Mouse (Mus musculus) CD4-positive, CD25-positive, alpha-beta regulatory T cell, adult 4 months (primary cell): ENCODE data around the gene Elfn2. TPM values are rescaled to one million over a fixed set of nuclear protein-coding genes. Genes with fewer than 3 reads are reported as not detected.
A peak's percentile ranks its signal among the peaks of the same experiment; 100 is the strongest.

Source experiments
- ATAC-seq: one replicate; pipeline ENCODE4 v1.8.0; 2017
- polyA plus RNA-seq, 2 experiments: library from polyadenylated mRNA; unstranded; fragments of 100-300 nt; shearing (Covaris generic); gene quantifications; one replicate each; pipeline ENCODE4 v1.2.1; 2017

The Elfn2 gene
- polyA plus RNA-seq, 2 experiments from 2014 or later, result 0.10 TPM; not detected in 1

GRCm38 (mm10) chr15:78677708-78678107, 40.9 kb downstream of the Elfn2 start:
- no peak for ATAC-seq

- ATAC-seq, result no peak
These were observed 41.6 kb downstream of the Elfn2 start for GRCm38 (mm10) chr15:78677015-78677414.

GRCm38 (mm10) chr15:78674912-78675412, 43.6 kb downstream of the Elfn2 start:
- ATAC-seq, result no peak

- ATAC-seq, result no peak
These were observed 45.1 kb downstream of the Elfn2 start for GRCm38 (mm10) chr15:78673436-78673835.

GRCm38 (mm10) chr15:78670341-78670740, 48.2 kb downstream of the Elfn2 start:
- no peak for ATAC-seq

- no peak for ATAC-seq
These were observed 49.2 kb downstream of the Elfn2 start for GRCm38 (mm10) chr15:78669221-78669871.

- ATAC-seq, result no peak
These were observed 54.3 kb downstream of the Elfn2 start for GRCm38 (mm10) chr15:78664268-78664667.

GRCm38 (mm10) chr15:78651169-78651568, 67.4 kb downstream of the Elfn2 start:
- no peak for ATAC-seq

- no peak for ATAC-seq
These were observed 70.8 kb downstream of the Elfn2 start for GRCm38 (mm10) chr15:78647746-78648145.

- ATAC-seq, result no peak
These were observed 74.0 kb downstream of the Elfn2 start for GRCm38 (mm10) chr15:78644606-78645005.

- ATAC-seq, result no peak
These were observed 74.9 kb downstream of the Elfn2 start for GRCm38 (mm10) chr15:78643633-78644032.

- ATAC-seq, result no peak
These were observed 83.3 kb downstream of the Elfn2 start for GRCm38 (mm10) chr15:78635231-78635630.

- ATAC-seq, result no peak
These were observed 84.4 kb downstream of the Elfn2 start for GRCm38 (mm10) chr15:78634095-78634737.

GRCm38 (mm10) chr15:78633413-78633812, 85.2 kb downstream of the Elfn2 start:
- ATAC-seq, result no peak

- ATAC-seq, result no peak
These were observed 86.2 kb downstream of the Elfn2 start for GRCm38 (mm10) chr15:78632387-78632786.

GRCm38 (mm10) chr15:78626285-78626684, 92.3 kb downstream of the Elfn2 start:
- ATAC-seq, result no peak

- no peak for ATAC-seq
These were observed 93.6 kb downstream of the Elfn2 start for GRCm38 (mm10) chr15:78624961-78625360.

GRCm38 (mm10) chr15:78624431-78624950, 94.1 kb downstream of the Elfn2 start:
- ATAC-seq, result no peak

- ATAC-seq, result peak; percentile 74
These were observed 95.1 kb downstream of the Elfn2 start for GRCm38 (mm10) chr15:78623426-78623825.

Other genes with a start within 250 kb of the Elfn2 start
- 100 to 1,000 TPM; 529 to 771 TPM for gene Il2rb, start 223.5 kb downstream of the Elfn2 start, polyA plus RNA-seq
- gene C1qtnf6, start 187.4 kb downstream of the Elfn2 start, polyA plus RNA-seq, result 10 to 100 TPM; 10.2 to 14.3 TPM
- not detected for gene Sstr3, start 174.1 kb downstream of the Elfn2 start, polyA plus RNA-seq
- gene Rac2, start 146.0 kb downstream of the Elfn2 start, polyA plus RNA-seq, result 1,000 to 10,000 TPM; 2,983 to 4,093 TPM
- gene Cyth4, start 121.7 kb downstream of the Elfn2 start, polyA plus RNA-seq, result 100 to 1,000 TPM; 299 to 603 TPM
- 100 to 1,000 TPM in 1 of 2 experiments, 10 to 100 TPM in 1; 61.3 to 136 TPM for gene Mfng, start 54.7 kb upstream of the Elfn2 start, polyA plus RNA-seq
- not detected for gene Card10, start 84.3 kb upstream of the Elfn2 start, polyA plus RNA-seq
- gene Cdc42ep1, start 123.9 kb upstream of the Elfn2 start, polyA plus RNA-seq, result not detected
- gene Lgals2, start 136.8 kb upstream of the Elfn2 start, polyA plus RNA-seq, result not detected
- gene Gga1, start 158.4 kb upstream of the Elfn2 start, polyA plus RNA-seq, result 10 to 100 TPM; 14.3 to 17.1 TPM
- gene Gm49510, start 180.9 kb upstream of the Elfn2 start, polyA plus RNA-seq, result not detected
- gene Sh3bp1, start 181.0 kb upstream of the Elfn2 start, polyA plus RNA-seq, result 10 to 100 TPM; 49.5 to 59.0 TPM
- 1 to 10 TPM; 2.3 to 2.7 TPM for gene Pdxp, start 195.1 kb upstream of the Elfn2 start, polyA plus RNA-seq
- 100 to 1,000 TPM; 366 to 481 TPM for gene Lgals1, start 208.0 kb upstream of the Elfn2 start, polyA plus RNA-seq
- 10 to 100 TPM; 45.5 to 46.5 TPM for gene Nol12, start 216.2 kb upstream of the Elfn2 start, polyA plus RNA-seq
- 10 to 100 TPM; 15.6 to 20.0 TPM for gene Triobp, start 229.0 kb upstream of the Elfn2 start, polyA plus RNA-seq